Mouse (Mus musculus) NIH3T3 (cell line): ENCODE measurements at regions not wholly inside any gene's neighbourhood (a gene's known extent, or its start where the extent isn't known, plus 50 kb on each side); places are given as distances from the start of the nearest gene placed in this dataset.

Source experiments
- DNase-seq: peaks from one replicate; pipeline ENCODE4 v3.0.0-alpha.2; 2012; ENCODE audit warnings: low read depth

- DNase-seq, result no peak
These were observed 626.9 kb downstream of the Zfp706 start for GRCm38 (mm10) chr15:36380461-36381227.

DNA sequence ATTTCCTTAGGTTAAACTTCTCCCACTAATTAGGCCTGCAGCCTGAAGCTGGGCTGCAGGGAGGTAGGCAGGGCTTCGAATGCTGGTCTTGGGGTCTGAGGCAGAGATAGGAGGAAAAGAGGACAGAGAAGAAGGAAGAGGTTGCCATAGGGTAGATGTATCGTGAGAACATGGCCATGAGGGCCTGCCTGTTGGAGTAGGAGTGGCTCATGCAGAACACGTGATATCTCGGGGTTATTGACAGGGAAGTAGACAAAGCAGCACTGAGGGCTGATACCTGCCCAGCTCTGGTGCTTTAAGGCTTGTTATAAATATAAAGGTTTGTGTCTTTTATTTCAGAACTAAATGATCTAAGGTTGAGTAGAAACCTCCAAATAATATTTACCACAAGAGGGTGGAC lies 628.9 kb downstream of the Zfp706 start:
- no peak for DNase-seq

- DNase-seq, result no peak
These were observed 631.0 kb downstream of the Zfp706 start for GRCm38 (mm10) chr15:36376551-36376950.

DNA sequence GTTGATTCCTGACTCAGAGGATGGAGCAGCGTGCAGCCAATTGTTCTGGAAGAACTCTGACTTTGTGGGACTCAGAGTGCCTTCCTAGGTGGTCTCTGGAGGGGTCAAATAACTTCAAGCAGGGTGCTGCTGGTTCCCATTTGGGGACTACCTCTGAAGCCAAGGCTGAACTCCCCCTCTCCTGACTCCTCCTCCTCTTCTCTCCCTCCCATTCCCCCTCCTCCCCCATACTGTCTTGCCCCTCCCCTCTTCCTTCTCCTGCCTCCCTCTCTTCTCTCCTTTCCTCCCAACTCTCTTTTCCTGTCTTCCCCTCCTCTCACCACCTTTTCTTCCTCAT lies 632.1 kb downstream of the Zfp706 start:
- DNase-seq, result no peak

DNA sequence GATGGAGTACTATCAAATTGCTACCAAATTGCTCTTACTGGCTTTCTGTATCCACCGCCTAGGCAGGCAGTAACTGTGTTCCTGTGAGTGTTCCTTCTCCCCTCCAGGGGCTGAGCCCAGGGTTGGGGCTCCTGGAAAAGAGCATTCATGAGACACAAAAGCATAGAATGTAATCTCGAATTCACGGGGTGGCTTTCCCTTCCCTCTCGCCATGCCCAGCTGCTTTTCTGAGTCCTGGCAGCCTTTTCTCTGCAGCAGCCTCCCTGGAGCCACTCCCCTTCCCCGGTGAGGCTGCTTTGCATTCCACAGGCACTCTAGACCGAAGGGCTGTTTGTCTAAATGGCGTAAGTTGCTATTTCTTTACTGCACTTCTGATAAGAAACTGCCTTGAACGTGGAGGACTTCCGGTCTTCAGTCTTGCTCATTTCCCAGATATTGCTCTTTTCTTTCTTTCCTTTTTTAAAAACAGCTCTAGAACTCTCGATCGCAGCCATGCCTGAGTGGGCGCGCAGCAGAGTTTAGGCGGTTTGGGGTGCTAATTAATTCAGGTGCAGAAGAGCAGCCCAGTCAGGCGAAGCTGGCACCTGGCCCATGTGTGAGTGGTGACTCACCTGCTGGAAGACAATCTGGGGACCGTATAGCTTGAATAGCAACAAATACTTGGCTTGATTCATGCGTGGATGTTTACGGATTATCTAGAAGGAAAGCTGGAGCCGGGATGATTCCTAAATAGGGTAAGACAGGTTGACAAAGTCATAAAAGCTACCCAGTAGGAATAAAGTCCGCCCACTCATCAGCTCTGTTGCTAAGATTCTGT lies 632.6 kb downstream of the Zfp706 start:
- DNase-seq, result peak; percentile 61

- DNase-seq, result no peak
These were observed 633.5 kb downstream of the Zfp706 start for GRCm38 (mm10) chr15:36373900-36374611.

DNA sequence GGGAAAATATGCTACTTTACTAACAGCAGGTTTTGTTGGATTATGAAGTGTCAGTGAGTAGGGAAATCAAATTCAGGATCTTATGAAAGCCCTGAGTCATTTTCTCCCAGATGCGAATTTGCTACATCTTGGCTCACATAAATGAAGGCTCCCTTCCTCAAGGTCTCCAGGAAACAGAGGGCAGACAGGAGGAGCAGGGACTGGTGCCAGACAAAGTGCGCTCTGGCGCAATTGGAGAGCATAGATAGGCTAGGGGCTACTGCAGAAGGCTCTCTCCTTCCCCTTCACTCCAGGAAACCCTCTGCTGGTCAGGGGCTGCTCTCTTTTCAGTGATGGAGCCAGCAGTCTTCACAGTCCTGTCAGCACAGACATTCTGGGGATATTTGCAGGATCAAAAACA lies 634.1 kb downstream of the Zfp706 start:
- peak; percentile 57 for DNase-seq

- DNase-seq, result no peak
These were observed 636.2 kb downstream of the Zfp706 start for GRCm38 (mm10) chr15:36371382-36371781.

DNA sequence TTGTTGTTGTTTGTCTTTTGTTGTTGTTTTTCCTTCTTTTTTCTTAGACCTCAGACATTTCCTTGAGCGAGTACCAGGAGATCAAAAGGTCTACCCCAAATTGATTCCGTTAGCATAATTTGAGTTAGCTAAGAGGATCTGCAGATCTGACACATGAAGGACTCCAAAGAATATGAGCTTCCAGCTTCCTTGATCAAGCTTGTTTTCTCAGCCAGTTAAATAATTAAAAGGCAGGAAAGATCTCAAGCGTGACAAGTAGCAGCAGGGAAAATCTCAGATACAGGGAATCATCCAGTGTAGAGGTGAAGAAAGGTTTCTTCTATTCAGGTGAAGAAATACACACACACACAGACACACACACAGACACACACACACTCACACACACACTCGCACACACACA lies 636.7 kb downstream of the Zfp706 start:
- DNase-seq, result no peak

- DNase-seq, result no peak
These were observed 640.3 kb downstream of the Zfp706 start for GRCm38 (mm10) chr15:36367296-36367695.

DNA sequence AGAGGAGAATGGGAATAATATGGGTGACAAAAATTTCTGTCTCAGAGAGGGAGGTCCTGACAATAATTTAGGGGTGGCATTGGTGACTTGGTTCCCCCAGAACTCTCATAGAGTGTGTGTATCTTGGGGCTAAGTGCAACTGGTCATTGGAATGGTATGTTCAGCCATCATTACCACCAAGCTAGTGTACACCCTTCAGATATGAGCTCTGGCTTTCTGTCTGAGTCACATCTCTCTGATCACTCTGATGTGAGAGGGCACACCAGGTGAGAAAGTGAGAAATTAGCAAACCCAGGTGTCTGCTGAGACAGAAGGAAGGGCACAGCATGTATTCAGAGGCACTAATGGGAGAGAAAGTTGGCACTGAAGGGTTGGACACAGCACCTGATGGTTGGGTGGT lies 642.8 kb downstream of the Zfp706 start:
- DNase-seq, result no peak

DNA sequence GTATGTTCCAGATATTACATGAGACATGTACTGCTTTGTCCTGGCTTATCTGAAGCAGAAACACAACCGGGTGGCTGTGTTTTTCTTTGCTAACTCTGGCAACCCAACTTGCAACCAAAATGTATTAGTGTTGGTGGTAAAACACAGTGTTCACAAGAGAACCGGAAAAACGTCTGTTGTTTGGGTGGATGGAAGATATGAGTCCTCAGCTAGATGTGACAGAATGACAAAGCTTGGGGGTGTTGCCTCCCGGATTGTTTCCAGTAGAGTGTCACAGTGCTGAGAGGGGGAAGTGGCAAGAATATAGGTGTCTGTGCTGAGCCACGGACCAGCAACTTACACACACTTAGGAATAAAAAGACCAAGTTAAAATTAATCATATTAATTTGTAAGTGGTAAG lies 643.5 kb downstream of the Zfp706 start:
- DNase-seq, result no peak

GRCm38 (mm10) chr15:36362911-36363565 lies 644.5 kb downstream of the Zfp706 start:
- DNase-seq, result no peak

GRCm38 (mm10) chr15:36361522-36362148 lies 645.9 kb downstream of the Zfp706 start:
- no peak for DNase-seq

GRCm38 (mm10) chr15:36360694-36361521 lies 646.7 kb downstream of the Zfp706 start:
- no peak for DNase-seq

DNA sequence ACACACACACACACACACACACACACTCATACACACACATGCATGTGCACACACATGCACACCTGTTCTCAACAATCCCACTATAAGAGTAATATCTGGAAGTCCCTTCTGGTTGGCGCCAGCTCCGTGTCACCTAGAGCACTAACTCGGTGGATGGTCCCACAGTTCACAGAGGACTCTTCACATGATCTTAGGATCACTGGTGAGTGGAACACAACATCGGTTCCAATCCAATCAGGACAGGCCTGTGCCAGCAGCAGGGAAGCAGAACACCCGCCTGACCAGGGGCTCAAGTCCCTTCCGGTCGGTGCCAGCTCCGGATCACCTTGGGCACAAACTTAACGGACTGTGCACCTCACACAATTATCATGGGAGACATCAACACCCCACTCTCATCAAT lies 651.7 kb downstream of the Zfp706 start:
- DNase-seq, result no peak

GRCm38 (mm10) chr15:36354545-36354944 lies 653.0 kb downstream of the Zfp706 start:
- DNase-seq, result no peak

- no peak for DNase-seq
These were observed 653.8 kb downstream of the Zfp706 start for GRCm38 (mm10) chr15:36353793-36354192.

GRCm38 (mm10) chr15:36352929-36353328 lies 654.6 kb downstream of the Zfp706 start:
- DNase-seq, result no peak

- DNase-seq, result no peak
These were observed 655.9 kb downstream of the Zfp706 start for GRCm38 (mm10) chr15:36351693-36352092.

GRCm38 (mm10) chr15:36348348-36348747 lies 659.2 kb downstream of the Zfp706 start:
- DNase-seq, result no peak
